Mouse (Mus musculus): ENCODE results near the gene Rock2.

DNA sequence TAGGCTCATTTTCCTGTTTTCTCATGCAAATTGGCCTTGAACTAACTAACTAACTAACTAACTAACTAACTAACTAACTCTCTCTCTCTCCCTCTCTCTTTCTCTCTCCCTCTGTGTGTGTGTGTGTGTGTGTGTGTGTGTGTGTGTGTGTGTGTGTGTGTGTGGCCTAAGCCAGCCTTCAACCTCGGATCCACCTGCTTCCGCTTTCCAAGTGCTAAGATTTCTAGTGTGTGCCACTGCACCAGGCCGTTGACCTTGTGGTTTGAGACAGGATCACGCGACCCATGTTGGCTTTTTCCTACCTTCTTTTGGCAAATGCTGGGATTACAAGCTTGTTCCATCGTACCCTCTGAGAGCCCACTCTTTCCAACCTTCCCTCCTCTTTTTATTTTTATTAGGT lies 105.9 kb downstream of the Rock2 start:
- TF ChIP-seq POLR2A (IDR thresholded peaks at IDR 0.05; ENCODE audit: insufficient read depth, low read length) (no peak), CTCF (IDR thresholded peaks at IDR 0.05; ENCODE audit: low read depth, low read length) (no peak)

All from ES-Bruce4 (cell line).